Mouse (Mus musculus) heart, embryonic 16.5 days (tissue): ENCODE results near the gene Arhgap11a. TPM values are rescaled to one million over a fixed set of nuclear protein-coding genes. Genes with fewer than 3 reads are reported as not detected.

Source experiments
- ATAC-seq: fragments of 200-750 bp; cut with Nextera tagmentation; replicated peaks from 2 replicates; pipeline ENCODE4 v1.8.0; 2017; ENCODE audit warnings: moderate number of reproducible peaks; ENCODE audit not compliant: insufficient read depth, low FRiP score; ENCODE audit errors: extremely low read depth
- H3K27ac ChIP-seq: fragments of 300-500 bp; sonication (generic); 2 replicates; pipeline ENCODE4 v1.5.1; 2014; ENCODE audit warnings: mild to moderate bottlenecking, low read length, control low read depth, moderate library complexity
- H3K27me3 ChIP-seq: fragments of 300-500 bp; sonication (generic); 2 replicates; pipeline ENCODE4 v1.6.1; 2014; ENCODE audit warnings: low read length, mixed read lengths; ENCODE audit not compliant: control insufficient read depth, insufficient read depth
- H3K36me3 ChIP-seq: fragments of 300-500 bp; sonication (generic); 2 replicates; pipeline ENCODE4 v1.6.1; 2014; ENCODE audit not compliant: control insufficient read depth, insufficient read depth
- H3K4me1 ChIP-seq: fragments of 300-500 bp; sonication (generic); 2 replicates; pipeline ENCODE4 v1.6.1; 2014; ENCODE audit warnings: low read length, mixed read lengths; ENCODE audit not compliant: control insufficient read depth, insufficient read depth
- H3K4me2 ChIP-seq: fragments of 300-500 bp; sonication (generic); 2 replicates; pipeline ENCODE4 v1.6.1; 2014; ENCODE audit warnings: low read depth, mild to moderate bottlenecking, control low read depth, low read length
- H3K4me3 ChIP-seq: fragments of 300-500 bp; sonication (generic); 2 replicates; pipeline ENCODE4 v1.5.1; 2014; ENCODE audit warnings: mild to moderate bottlenecking, control low read depth, low read length
- H3K9ac ChIP-seq: fragments of 300-500 bp; sonication (generic); 2 replicates; pipeline ENCODE4 v1.6.1; 2014; ENCODE audit warnings: low read length, control low read depth
- H3K9me3 ChIP-seq: fragments of 300-500 bp; sonication (generic); replicated peaks from 2 replicates; pipeline ENCODE4 v1.6.1; 2016; ENCODE audit warnings: low read length; ENCODE audit not compliant: control insufficient read depth
- WGBS: fragments of 180-500 bp; shearing (Covaris S2); extraction: QIAGEN DNeasy Blood & Tissue Kit; methylation state at CpG from one replicate; pipeline ENCODE4 v1.1.7; 2014; 5-methylcytosine and 5-hydroxymethylcytosine counted together
- polyA plus RNA-seq: library from polyadenylated mRNA; unstranded; fragments of >200 nt; fragmentation: Nextera tagmentation; extraction: Ambion mirVana; gene quantifications from 2 replicates; pipeline ENCODE4 v1.2.1, GENCODE M21; 2015

Arhgap11a gene
- polyA plus RNA-seq, result 25.0 and 25.4 TPM in 2 replicates

- WGBS, result under 1% methylated on average over 48 of the region's 48 CpGs
- peak; percentile 92 for ATAC-seq
- Histone ChIP-seq H3K27ac (peak within 1 kb of the TSS; percentile 88), H3K4me1 (peaks cover 23% of the 10 kb centered on the region), H3K4me3 (peak within 1 kb of the TSS; percentile 99), H3K27me3 (no peaks in the 10 kb centered on the region), H3K9ac (peak within 1 kb of the TSS; percentile 88), H3K4me2 (peak within 1 kb of the TSS; percentile 89), H3K36me3 (peaks cover 7% of the 10 kb centered on the region), H3K9me3 (no peaks in the 10 kb centered on the region)
These were observed at the start of gene Arhgap11a for GRCm38 (mm10) chr2:113848245-113849121. Gene Arhgap11a, minus strand, starts transcription at chr2:113848661.

- Histone ChIP-seq H3K4me2 (no peak overlapping the region), H3K9me3 (no peaks in the 10 kb centered on the region), H3K4me1 (no peaks in the 10 kb centered on the region), H3K4me3 (no peak overlapping the region), H3K27ac (no peak overlapping the region), H3K36me3 (no peaks in the 10 kb centered on the region), H3K27me3 (no peaks in the 10 kb centered on the region), H3K9ac (no peak overlapping the region)
- 79% methylated on average over 10 of the region's 12 CpGs for WGBS
- no peak for ATAC-seq
These were observed 45.1 kb upstream of the Arhgap11a start for GRCm38 (mm10) chr2:113893385-113894122.

- Histone ChIP-seq H3K9ac (no peak overlapping the region), H3K27me3 (no peaks in the 10 kb centered on the region), H3K4me3 (no peak overlapping the region), H3K9me3 (no peaks in the 10 kb centered on the region), H3K36me3 (no peaks in the 10 kb centered on the region), H3K27ac (no peak overlapping the region), H3K4me1 (no peaks in the 10 kb centered on the region), H3K4me2 (no peak overlapping the region)
- no peak for ATAC-seq
- 71% methylated on average over 4 of the region's 4 CpGs for WGBS
These were observed 38.7 kb upstream of the Arhgap11a start for GRCm38 (mm10) chr2:113887166-113887565.

GRCm38 (mm10) chr2:113886061-113886460, 37.6 kb upstream of the Arhgap11a start:
- no peaks in the 10 kb centered on the region for H3K27me3 ChIP-seq
- H3K9ac ChIP-seq, result no peak overlapping the region
- 52% methylated on average over 1 of the region's 1 CpGs for WGBS
- no peaks in the 10 kb centered on the region for H3K9me3 ChIP-seq
- ATAC-seq, result no peak
- no peak overlapping the region for H3K4me2 ChIP-seq
- H3K36me3 ChIP-seq, result no peaks in the 10 kb centered on the region
- H3K4me3 ChIP-seq, result no peak overlapping the region
- no peaks in the 10 kb centered on the region for H3K4me1 ChIP-seq
- H3K27ac ChIP-seq, result no peak overlapping the region

- no peak overlapping the region for H3K4me2 ChIP-seq
- H3K4me3 ChIP-seq, result no peak overlapping the region
- WGBS, result 82% methylated on average over 1 of the region's 1 CpGs
- no peaks in the 10 kb centered on the region for H3K9me3 ChIP-seq
- H3K27ac ChIP-seq, result no peak overlapping the region
- ATAC-seq, result no peak
- H3K36me3 ChIP-seq, result no peaks in the 10 kb centered on the region
- no peak overlapping the region for H3K9ac ChIP-seq
- no peaks in the 10 kb centered on the region for H3K27me3 ChIP-seq
- H3K4me1 ChIP-seq, result no peaks in the 10 kb centered on the region
These were observed 21.7 kb upstream of the Arhgap11a start for GRCm38 (mm10) chr2:113870115-113870514.

- ATAC-seq, result no peak
- H3K36me3 ChIP-seq, result no peaks in the 10 kb centered on the region
- H3K9ac ChIP-seq, result no peak overlapping the region
- H3K4me1 ChIP-seq, result no peaks in the 10 kb centered on the region
- H3K27ac ChIP-seq, result no peak overlapping the region
- no peaks in the 10 kb centered on the region for H3K9me3 ChIP-seq
- WGBS, result 86% methylated on average over 4 of the region's 4 CpGs
- no peak overlapping the region for H3K4me3 ChIP-seq
- no peak overlapping the region for H3K4me2 ChIP-seq
- H3K27me3 ChIP-seq, result no peaks in the 10 kb centered on the region
These were observed 19.9 kb upstream of the Arhgap11a start for GRCm38 (mm10) chr2:113868404-113868803.

GRCm38 (mm10) chr2:113866155-113866554, 17.7 kb upstream of the Arhgap11a start:
- Histone ChIP-seq H3K27me3 (no peaks in the 10 kb centered on the region), H3K27ac (no peak overlapping the region), H3K4me3 (no peak overlapping the region), H3K36me3 (no peaks in the 10 kb centered on the region), H3K9ac (no peak overlapping the region), H3K9me3 (no peaks in the 10 kb centered on the region), H3K4me2 (no peak overlapping the region), H3K4me1 (no peaks in the 10 kb centered on the region)
- no peak for ATAC-seq
- WGBS, result 15% methylated on average over 2 of the region's 2 CpGs

- 1% methylated on average over 3 of the region's 3 CpGs for whole genome bisulfite sequencing
- peak overlapping the region; percentile 88 for H3K9ac ChIP-seq
- peaks cover 23% of the 10 kb centered on the region for H3K4me1 ChIP-seq
- peak overlapping the region; percentile 99 for H3K4me3 ChIP-seq
- peaks cover 3% of the 10 kb centered on the region; the same call in 1 of the 2 replicates for H3K36me3 ChIP-seq
- no peaks in the 10 kb centered on the region for H3K9me3 ChIP-seq
- peak overlapping the region; percentile 89 for H3K4me2 ChIP-seq
- ATAC-seq, result 0 out of 2 replicates have a peak, but pooled peaks have one; percentile 31
- no peaks in the 10 kb centered on the region for H3K27me3 ChIP-seq
- peak overlapping the region; percentile 88 for H3K27ac ChIP-seq
These were observed 680 bp upstream of the Arhgap11a start for GRCm38 (mm10) chr2:113849141-113849540.
